ENCODE assay signal across 15 mouse cellular contexts in the genomic region with DNA sequence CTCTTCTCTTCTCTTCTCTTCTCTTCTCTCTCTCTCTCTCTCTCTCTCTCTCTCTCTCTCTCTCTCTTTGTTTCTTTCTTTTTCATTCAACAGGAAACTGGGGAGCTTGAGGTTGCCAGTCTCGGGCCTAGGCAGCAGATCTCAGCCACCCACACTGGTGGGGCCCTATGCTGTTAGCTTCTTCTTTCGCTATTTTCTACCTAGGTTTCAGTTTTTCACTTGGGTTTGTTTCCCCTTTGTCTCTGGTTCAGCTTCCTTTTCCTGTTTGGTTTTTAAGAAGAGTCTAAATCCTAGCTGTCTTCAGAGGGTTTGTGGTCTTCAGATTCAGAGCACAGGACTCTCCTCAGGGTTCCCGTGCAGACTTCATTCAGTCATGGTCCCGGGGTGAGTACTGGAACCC.
A peak's percentile ranks its signal among the peaks of the same experiment; 100 is the strongest.
DNase-seq lines count a peak whose midpoint lies in the region; ATAC-seq and TF ChIP-seq lines count a peak whose summit lies in the region.
"Had no signal": no experiment of that assay in that cellular context is flagged by ENCODE, and none has a peak within 500 bp of the region (broad histone marks: within the 10 kb centered on the region; RNA-seq: fewer than 3 reads in every experiment).

No protein-coding gene starts in this region.

- TF ChIP-seq POLR2A in liver, adult 2 months (IDR thresholded peaks at IDR 0.05; ENCODE audit: extremely low read depth, insufficient read depth, low read length) = no peak

- intact Hi-C loops in left cerebral cortex, postnatal 25 days (cut with DNase I) = no loop called here

- TF ChIP-seq CTCF in liver, adult 2 months (IDR thresholded peaks at IDR 0.05; ENCODE audit: low read depth, low read length) = no peak
- no peak for TF ChIP-seq CTCF in liver, postnatal 0 days (IDR thresholded peaks at IDR 0.05; ENCODE audit: low read depth)

- peak overlapping the region; percentile 41 for H3K27ac ChIP-seq in liver, adult 2 months (replicated peaks; ENCODE audit: insufficient read depth, low read depth, low read length)
- peak overlapping the region; percentile 77 for H3K27ac ChIP-seq in liver, postnatal 0 days (ENCODE audit: low read depth)
- H3K27ac ChIP-seq: embryonic facial prominence, embryonic 15.5 days; intestine, embryonic 15.5 days; midbrain, embryonic 15.5 days had no signal

- H3K4me1 ChIP-seq in liver, adult 2 months (ENCODE audit: control insufficient read depth, insufficient read depth, low read length) = no peaks in the 10 kb centered on the region; the same call in 1 of the 2 replicates
- H3K4me1 ChIP-seq in liver, postnatal 0 days (ENCODE audit: insufficient read depth) = peaks cover 25% of the 10 kb centered on the region
- H3K4me1 ChIP-seq: embryonic facial prominence, embryonic 15.5 days; midbrain, embryonic 15.5 days had no signal

- H3K4me2 ChIP-seq in liver, postnatal 0 days (ENCODE audit: low read depth, low read length) = peak overlapping the region; percentile 57
- H3K4me2 ChIP-seq: embryonic facial prominence, embryonic 15.5 days; intestine, embryonic 15.5 days; midbrain, embryonic 15.5 days had no signal

- no peaks in the 10 kb centered on the region for H3K9me3 ChIP-seq in liver, postnatal 0 days (ENCODE audit: low read length)
- H3K9me3 ChIP-seq: embryonic facial prominence, embryonic 15.5 days; intestine, embryonic 15.5 days; midbrain, embryonic 15.5 days had no signal

- WGBS in liver, adult 2 months = 86% methylated on average over 4 of the region's 4 CpGs
- 38% methylated on average over 4 of the region's 4 CpGs for WGBS in liver, postnatal 0 days (ENCODE audit: insufficient replicate concordance)

- H3K4me3 ChIP-seq in liver, adult 2 months (ENCODE audit: insufficient read depth, low read depth, low read length) = peak overlapping the region; percentile 48; the same call in 1 of the 2 replicates
- peak overlapping the region; percentile 32 for H3K4me3 ChIP-seq in liver, postnatal 0 days (ENCODE audit: low read depth, low read length)
- H3K4me3 ChIP-seq: embryonic facial prominence, embryonic 15.5 days; intestine, embryonic 15.5 days; midbrain, embryonic 15.5 days had no signal

- H3K9ac ChIP-seq in liver, adult 2 months (ENCODE audit: low read depth, low read length) = 0 out of 2 replicates have a peak overlapping the region, but pooled peaks have one; percentile 14
- peak overlapping the region; percentile 26; the same call in 1 of the 2 replicates for H3K9ac ChIP-seq in liver, postnatal 0 days (replicated peaks)
- H3K9ac ChIP-seq: embryonic facial prominence, embryonic 15.5 days; intestine, embryonic 15.5 days; midbrain, embryonic 15.5 days had no signal

- H3K27me3 ChIP-seq in liver, adult 2 months (ENCODE audit: control insufficient read depth, insufficient read depth, low read length) = no peaks in the 10 kb centered on the region
- no peaks in the 10 kb centered on the region for H3K27me3 ChIP-seq in liver, postnatal 0 days (ENCODE audit: insufficient read depth, low read length)
- H3K27me3 ChIP-seq: embryonic facial prominence, embryonic 15.5 days; intestine, embryonic 15.5 days; midbrain, embryonic 15.5 days had no signal

- TF ChIP-seq EP300 in liver, postnatal 0 days (IDR thresholded peaks at IDR 0.05; ENCODE audit: low read depth) = no peak

- H3K79me2 ChIP-seq in liver, adult 2 months (ENCODE audit: control insufficient read depth, insufficient read depth, low read length) = no peaks in the 10 kb centered on the region

- DNase-seq in liver, adult 2 months (ENCODE audit: extremely low read depth, low read depth, low spot score) = peak; percentile 37
- DNase-seq in liver = no peak
- peak; percentile 79 for DNase-seq in T-cell, adult 2 months (ENCODE audit: low spot score)
- DNase-seq in liver, postnatal 0 days = no peak
- DNase-seq in thymus, postnatal 0 days (ENCODE audit: low spot score) = peak; percentile 76
- no peak for DNase-seq in right cerebral cortex, adult 2 months (ENCODE audit: low spot score in 2 of 2)
- DNase-seq in neural tube, embryonic 10.5 days (ENCODE audit: extremely low spot score, low spot score) = no peak
- no peak for DNase-seq in left cerebral cortex, postnatal 25 days (ENCODE audit: low spot score in 2 of 2)
- DNase-seq: adrenal gland, postnatal 36 days; cerebellum, postnatal 10 days; heart, adult 11 months; heart, postnatal 10 days had no signal

- no peaks in the 10 kb centered on the region for H3K36me3 ChIP-seq in liver, adult 2 months (ENCODE audit: control insufficient read depth, insufficient read depth, low read length)
- no peaks in the 10 kb centered on the region for H3K36me3 ChIP-seq in liver, postnatal 0 days (replicated peaks; ENCODE audit: insufficient read depth, low read length)
- H3K36me3 ChIP-seq: intestine, embryonic 15.5 days had no signal

- no peak for ATAC-seq in liver, postnatal 0 days
- ATAC-seq: intestine, embryonic 15.5 days; midbrain, embryonic 15.5 days had no signal

Comparison
In these comparisons a context has a peak if more than half of its experiments do, and no peak if none do; other contexts are left out.
1. DNase-seq: peak in liver, adult 2 months (single experiment), T-cell, adult 2 months (single experiment) and thymus, postnatal 0 days (single experiment); none in liver (single experiment), liver, postnatal 0 days (single experiment), right cerebral cortex, adult 2 months (0 of 2), neural tube, embryonic 10.5 days (single experiment) and left cerebral cortex, postnatal 25 days (0 of 2).